Mouse (Mus musculus) lung, postnatal 14 days (tissue): Measurements from ENCODE around the gene Tmem190.
"Not testable (repeated sequence)": the region's sequence is repeated elsewhere in the genome, so short reads cannot be mapped to it uniquely, and the experiment has no call there.

ENCODE experiments used
- DNase-seq: peaks from one replicate; pipeline ENCODE4 v3.0.0; 2021

Gene Tmem190

GRCm38 (mm10) chr7:4816559-4816958, 33.8 kb downstream of the Tmem190 start:
- DNase-seq, result no peak

GRCm38 (mm10) chr7:4820925-4821324, 38.2 kb downstream of the Tmem190 start:
- not testable (repeated sequence) for DNase-seq

GRCm38 (mm10) chr7:4821690-4822089, 39.0 kb downstream of the Tmem190 start:
- DNase-seq, result no peak

GRCm38 (mm10) chr7:4822162-4822907, 39.6 kb downstream of the Tmem190 start:
- no peak for DNase-seq

GRCm38 (mm10) chr7:4825365-4825764, 42.6 kb downstream of the Tmem190 start:
- DNase-seq, result no peak

GRCm38 (mm10) chr7:4830476-4830875, 47.7 kb downstream of the Tmem190 start:
- no peak for DNase-seq
